Mouse (Mus musculus): Measurements from ENCODE around the gene Kncn. TPM values are rescaled to one million over a fixed set of nuclear protein-coding genes. Genes with fewer than 3 reads are reported as not detected.

Kncn gene
- total RNA-seq, 2 experiments from 2014 or later, result 0.25 TPM; not detected in 1

DNA sequence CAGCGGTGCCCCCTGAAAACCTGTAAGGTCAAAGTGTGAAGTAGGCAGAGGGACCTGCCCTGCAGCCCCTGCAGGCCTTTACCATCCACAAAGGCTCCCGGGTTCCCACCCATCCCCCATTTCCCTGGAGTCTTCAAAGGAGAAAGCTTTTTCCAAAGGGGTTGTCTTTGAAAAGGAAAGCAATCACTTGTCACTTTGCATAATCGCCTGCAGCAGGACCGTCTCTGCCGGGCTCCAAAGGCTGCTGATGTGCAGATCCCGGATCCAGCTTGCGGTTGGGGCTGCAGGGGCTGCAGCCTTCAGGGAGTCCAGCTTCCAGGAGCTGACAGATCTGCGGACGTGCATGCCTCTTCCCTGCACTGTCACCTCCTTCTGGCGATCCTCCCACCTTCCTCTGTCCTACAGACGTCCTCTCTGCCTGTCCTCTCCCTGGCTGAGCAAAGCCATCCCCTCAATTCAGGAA lies 6.0 kb upstream of the Kncn start:
- DNase-seq (ENCODE audit: low spot score in 2 of 2), result no peak

DNA sequence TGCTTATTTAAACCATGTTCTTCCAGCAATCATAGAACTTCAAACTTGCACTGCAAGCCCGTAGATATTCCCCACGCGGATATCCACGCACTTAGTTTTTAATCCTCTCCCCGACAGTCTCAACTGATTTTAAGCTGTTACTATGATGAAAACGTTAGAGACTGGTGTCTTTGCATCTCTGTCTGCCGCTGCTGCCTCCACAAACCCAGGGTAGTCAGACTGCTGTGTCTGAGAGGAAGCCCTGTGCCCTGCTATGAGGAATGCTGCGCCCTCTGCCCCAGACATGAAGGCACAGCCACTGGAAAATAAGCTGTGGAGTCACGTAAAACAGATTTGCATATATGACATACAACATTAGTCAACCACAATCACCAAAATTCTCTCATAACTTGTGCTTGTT lies 5.4 kb upstream of the Kncn start:
- no peak for DNase-seq (ENCODE audit: low spot score in 2 of 2)

DNA sequence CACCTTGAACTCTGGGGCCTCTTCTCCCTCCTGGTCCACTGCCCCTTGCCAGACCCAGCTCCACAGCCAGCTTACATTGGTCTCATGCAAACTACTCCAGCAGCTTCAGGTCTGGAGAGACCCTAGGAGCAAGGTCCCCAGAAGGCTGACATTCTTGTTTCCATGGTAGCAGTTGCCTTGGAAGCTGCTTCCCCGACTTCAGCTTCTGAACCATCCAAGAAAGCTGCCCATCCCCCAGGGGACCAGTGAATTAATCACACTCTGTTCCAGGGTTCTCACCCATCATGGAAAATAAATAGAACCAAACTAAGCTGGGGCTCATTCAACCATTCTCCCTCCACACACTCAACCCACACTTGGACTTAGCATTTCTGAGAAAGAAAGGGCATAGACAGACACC lies 3.0 kb upstream of the Kncn start:
- peak; percentile 30 to 49 for DNase-seq (ENCODE audit: low spot score in 2 of 2)

DNA sequence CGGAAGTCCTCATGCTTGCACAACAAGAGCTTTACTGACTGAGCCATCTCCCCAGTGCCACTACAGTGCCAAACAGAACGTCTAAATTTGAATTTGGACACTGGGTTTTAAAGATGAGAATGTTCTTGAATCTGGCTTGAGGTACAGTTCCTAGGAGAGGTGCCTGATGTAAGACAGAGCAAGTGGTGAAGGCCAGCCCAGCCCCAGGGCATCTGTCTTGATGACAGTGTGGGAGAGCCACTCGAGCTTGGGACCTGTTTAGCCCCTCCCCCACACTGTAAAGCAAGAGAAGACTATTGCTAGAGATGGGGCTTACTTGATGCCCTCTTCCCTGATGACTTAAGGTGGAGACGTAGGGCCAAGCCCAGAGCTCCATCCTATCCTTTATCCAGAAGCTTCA lies 2.0 kb upstream of the Kncn start:
- no peak for DNase-seq (ENCODE audit: low spot score in 2 of 2)

DNA sequence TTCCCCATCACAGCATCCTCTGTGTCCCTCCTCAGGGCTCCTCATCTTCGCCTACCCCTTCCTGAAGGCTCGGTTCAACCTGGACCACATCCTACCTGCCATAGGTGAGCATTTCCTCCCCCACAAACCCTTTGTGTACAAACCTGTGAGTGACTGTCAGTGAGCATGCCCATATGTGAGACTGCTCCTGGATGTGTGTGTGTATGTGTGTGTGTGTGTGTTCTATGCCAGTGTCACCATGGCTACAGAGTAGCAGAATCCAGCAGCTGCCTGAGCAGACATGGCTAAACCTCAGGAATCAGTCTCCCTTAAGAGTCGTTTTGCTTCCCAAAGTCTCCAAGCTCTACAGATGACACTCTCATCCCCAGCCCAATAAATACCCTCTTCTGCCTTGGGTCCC lies 1.6 kb downstream of the Kncn start:
- peak in 1 of 2 experiments; percentile 37 for DNase-seq (ENCODE audit: low spot score in 2 of 2)

DNA sequence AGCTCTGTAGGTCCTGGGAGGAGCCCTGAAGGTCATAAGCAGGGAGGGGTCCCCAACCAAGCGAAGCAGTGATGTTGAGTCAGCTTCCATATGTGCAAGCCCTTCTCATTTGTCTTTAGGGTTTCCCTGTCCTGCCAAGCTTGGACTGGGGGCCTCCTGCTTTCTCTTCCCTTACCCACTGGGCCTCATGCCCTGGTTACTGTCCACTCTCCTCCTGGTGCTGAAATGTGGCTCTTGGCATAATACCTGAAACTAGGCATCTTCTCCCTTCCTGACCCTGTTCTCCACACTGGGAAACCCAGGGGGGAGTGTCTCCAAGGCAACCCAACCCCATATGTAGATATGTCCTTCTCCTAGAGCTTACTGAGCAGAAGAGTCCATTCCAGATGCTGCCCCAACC lies 2.7 kb downstream of the Kncn start:
- DNase-seq (ENCODE audit: low spot score in 2 of 2), result no peak

DNA sequence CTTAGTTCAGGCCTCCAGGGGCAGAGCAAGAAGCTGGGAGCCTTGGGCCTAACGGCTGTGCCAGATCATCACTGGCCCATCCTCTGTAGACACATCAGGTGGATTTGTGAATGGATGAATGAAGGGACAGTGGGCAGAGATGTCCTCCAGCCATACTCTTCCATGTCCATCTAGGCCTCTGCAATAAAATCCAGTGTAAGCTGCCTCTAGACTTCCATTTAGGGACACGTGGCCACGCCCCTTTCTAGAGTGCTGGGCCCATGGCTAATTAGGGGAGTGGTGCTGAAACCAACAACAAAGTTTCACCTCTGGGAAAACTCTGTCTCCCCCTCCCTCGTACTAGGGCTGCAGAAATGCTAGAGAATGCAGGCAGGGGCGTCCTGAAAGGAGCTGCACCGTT lies 5.9 kb downstream of the Kncn start:
- DNase-seq (ENCODE audit: low spot score in 2 of 2), result no peak

DNA sequence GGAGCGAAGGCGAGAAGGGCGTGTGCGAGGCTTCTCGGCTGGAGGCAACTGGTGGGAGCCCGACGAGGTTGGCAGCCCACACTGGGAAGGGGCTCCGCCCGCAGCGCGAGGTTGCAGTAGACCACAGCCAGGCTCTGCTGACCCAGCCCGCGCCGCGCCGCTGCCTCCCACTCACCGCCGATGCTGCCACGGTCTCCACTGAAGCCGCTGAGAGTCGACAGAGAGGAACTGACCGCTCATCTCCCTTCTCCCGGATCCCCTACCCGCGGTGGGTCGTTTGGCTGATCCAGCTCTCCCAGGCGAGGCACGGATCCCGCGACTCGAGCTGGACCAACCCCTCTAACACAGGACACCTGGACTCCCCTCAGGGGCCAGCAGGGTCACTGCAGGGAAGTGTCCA lies 6.4 kb downstream of the Kncn start, which contains the start of gene 6430628N08Rik:
6430628N08Rik (plus strand) TSS at position 113 of the 400 bp plus-strand sequence.
- no peak for DNase-seq (ENCODE audit: low spot score in 2 of 2)

DNA sequence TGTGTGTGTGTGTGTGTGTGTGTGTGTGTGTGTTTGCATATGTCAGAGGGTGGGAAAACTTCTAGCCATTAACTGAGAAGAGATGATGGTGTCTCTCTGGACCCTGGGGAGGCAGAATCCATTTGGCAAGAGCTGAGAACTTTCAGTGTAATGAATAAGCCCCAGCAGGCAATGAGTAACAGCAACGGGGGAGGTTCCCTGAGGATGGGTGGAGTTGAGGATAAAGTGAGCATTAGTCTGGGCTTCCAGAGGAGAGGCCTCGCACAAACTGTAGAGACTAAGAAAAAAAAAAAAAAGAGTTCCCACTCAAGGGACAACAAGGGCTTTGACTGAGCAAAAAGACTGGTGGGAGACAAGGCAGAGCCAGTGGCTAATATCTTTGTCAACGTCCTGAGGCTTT lies 10.1 kb downstream of the Kncn start:
- DNase-seq (ENCODE audit: low spot score in 2 of 2), result no peak

DNA sequence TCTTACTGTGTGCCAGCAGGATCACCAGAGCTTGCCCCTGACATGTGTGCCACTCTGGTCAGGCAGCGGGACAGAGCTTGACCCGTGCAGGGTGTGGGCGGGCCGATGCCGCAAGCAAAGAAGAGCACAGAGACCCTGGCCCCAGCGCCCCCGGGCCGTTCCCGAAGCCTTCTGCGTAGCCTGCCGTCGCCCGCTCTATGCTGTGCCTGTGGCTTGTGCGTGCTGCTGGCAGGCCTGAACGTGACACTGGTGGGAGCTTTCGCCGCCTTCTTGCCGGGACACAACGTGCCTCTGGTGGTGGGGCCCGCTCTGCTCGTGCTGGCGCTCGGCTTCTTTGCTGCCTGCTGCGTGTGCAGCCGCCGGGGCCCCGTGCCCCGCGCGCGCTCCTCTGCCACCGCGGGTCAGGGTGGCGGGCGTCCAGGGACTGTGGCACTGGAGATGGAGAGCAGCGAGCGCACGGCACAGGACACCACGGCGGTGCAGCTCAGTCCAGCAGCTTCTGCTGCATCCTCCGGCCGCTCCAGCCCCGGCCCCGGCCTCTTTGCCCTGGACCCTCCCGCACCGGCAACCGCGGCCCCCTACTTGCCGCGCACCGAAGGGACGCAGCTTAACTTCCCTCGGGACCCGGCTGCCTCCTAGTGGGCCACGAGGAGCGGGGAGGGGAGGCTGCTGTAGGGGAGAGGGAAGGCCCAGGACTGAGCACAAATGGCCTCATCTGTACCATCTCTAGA lies 13.9 kb downstream of the Kncn start:
- peak in 1 of 2 experiments; percentile 33 for DNase-seq (ENCODE audit: low spot score in 2 of 2)

DNA sequence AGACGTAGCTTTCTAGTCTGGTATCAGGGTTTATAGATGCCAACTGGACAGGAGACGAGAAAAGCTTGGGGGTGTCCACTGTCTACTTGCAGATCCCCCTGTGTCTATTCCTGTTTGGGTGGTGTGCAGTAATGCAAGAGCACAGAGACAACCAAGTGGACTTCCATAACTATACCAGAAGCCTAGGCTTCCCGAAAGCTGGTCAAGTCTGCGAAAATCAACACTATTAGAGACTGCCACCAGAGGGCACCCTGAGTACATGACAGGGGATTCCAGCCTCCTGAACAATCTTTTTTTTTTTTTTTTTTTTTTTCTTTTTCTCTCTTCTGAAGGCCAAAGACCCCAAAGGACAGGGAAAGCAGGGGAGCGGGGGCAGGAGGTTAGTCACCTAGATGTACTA lies 18.6 kb downstream of the Kncn start:
- peak; percentile 91 to 92 for DNase-seq (ENCODE audit: low spot score in 2 of 2)

DNA sequence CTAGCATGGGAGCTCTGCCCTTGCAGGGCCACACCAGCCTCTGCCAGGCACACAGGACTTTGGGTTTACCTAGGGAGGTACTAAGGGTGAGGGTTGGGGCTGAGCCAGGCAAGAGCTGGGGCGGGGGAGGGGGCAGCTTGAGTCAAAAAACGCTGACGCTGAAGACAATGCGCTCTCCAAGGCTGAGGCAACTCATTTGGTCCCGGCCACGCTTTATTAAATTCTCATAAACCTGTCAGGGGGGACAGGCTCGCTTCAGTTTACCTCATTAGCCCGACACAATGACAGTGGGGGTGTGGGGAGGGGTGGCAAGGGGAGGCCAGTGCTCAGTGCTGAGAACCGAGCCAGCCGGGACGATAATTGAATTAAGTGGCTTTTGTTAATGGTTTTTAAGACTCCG lies 20.2 kb downstream of the Kncn start:
- DNase-seq (ENCODE audit: low spot score in 2 of 2), result no peak

DNA sequence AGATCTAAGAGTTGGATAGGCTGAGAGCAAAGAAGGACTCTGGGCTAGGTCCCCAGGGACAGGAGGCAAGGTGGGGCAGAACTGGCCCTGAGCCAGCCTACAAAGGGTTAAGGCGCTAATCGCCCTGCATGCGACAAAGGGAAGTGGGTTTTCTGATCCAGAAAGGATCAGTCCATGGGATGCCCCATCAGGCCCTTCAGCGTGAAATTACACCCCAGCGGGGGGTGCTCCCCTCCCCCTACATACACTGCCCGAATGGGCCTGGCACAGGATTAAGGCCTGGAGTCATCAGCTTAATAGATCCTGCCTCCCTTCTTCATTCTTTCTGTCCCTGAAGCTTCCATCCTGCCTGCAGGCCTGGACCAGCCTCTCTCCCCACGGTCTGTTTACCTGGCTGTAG lies 21.5 kb downstream of the Kncn start:
- DNase-seq (ENCODE audit: low spot score in 2 of 2), result no peak

DNA sequence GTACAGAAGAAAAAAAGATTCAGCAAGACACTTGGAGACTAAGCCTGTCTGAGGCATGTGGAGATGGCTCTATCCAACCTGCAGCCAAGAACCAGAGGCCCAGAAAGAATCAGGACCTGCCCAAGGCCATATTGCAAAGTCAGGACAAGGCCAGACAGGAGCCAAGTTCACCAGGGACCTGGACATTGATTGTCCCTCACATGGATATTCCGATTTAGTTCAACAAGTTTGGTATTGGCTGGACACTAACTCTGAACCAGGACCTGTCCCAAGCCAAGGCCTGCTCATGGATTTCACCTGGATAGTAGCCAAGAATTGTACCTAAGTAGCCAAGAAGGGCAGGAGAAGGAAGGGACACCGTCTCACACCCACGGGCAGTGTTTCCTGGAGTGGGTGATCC lies 22.6 kb downstream of the Kncn start:
- no peak for DNase-seq (ENCODE audit: low spot score in 2 of 2)

DNA sequence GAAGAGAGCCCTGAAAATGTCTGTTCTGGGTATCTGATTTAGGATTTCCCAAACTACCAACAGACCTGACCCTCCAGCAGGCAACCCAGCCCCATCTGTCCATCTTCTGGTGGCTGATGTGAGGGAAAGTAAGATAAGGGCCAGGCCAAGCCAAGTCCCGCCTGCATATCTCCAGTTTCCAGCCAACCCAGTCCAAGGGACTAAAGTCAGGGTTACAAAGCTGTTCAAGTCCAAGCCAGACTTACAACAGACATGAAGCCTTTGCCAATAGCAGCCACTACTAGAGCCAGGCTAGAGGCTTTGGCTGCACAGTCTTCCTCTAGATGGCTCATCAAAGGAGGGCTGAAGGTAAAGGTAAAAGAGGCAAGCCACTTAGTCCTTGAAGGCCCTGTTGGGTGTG lies 23.8 kb downstream of the Kncn start:
- DNase-seq (ENCODE audit: low spot score in 2 of 2), result no peak

DNA sequence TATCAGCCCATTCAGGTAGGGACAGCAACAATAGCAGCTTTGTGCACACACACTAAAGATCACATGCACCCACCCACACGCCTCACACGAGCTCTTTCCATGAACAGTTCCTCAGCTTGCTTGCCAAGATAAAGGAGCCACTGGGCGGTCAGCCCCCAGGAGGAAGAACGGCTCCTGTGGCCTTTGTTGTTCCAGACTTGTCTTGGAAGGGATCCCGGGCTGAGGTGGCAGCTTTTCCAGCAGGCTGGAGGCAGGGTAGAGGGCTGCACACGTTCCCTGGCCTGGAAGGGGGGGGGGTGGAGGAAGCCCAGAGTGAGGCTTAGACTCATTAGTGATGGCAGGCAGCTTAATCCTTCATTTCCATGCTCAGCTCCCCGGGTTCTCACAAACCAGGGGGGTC lies 24.4 kb downstream of the Kncn start:
- DNase-seq (ENCODE audit: low spot score in 2 of 2), result peak; percentile 38 to 58

DNA sequence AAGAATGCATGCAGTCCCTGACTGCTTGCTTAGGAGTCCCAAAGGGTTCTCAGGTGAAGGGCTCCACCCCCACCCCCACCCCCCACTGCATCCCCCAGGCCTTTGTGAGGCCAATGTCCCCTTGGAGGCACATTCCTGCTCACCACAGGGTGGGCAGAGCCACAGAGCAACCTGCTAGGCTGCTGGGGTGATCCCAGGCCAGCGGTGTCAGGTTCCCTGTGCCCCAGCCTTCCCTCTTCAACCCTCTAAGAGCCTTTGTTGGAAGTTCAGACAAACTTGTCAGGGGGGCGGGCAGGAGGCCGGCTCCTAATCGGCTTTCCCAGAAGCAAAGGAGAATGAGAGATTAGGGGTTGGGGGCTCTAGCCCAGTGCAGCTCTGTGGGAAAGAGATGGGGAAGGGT lies 27.4 kb downstream of the Kncn start:
- DNase-seq (ENCODE audit: low spot score in 2 of 2), result no peak

DNA sequence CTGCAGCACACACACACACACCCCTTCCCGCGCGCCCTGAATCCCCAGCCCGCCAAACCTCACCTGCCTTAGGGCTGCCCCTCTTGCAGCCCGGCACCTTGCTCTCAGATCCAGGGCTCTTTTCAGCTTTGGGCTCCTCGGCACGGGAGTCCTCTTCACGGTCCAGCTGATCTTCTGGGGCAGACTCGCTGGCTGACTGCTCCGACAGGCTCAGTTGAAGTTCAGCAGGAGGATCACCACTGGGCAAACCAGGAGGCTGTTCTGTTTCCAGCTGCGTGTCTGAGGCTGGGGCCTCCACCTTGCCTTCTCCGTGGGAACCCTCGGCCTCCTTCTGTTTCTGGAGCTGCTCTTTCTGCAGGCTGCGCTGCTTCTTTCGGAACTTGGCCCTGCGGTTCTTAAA lies 35.7 kb downstream of the Kncn start:
- no peak for DNase-seq (ENCODE audit: low spot score in 2 of 2)

DNA sequence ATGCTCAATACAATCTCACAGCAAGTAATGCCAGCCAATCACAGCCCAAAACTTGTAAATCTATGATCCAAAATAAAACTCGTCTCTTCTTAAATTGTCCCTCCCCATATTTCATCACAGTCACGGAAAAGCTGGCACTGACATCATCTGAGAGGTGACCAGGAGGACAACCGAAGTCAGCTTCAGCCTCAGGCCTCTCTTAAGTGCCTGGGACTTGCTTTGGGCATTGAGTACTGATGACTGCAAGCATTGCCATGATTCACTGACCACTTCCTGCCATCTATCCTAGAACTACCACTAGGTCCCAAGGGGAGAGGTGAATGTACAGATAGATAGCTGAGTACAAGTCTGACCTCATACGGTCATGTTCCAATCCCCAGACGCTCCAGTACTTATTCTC lies 38.5 kb downstream of the Kncn start:
- no peak for DNase-seq (ENCODE audit: low spot score in 2 of 2)

DNA sequence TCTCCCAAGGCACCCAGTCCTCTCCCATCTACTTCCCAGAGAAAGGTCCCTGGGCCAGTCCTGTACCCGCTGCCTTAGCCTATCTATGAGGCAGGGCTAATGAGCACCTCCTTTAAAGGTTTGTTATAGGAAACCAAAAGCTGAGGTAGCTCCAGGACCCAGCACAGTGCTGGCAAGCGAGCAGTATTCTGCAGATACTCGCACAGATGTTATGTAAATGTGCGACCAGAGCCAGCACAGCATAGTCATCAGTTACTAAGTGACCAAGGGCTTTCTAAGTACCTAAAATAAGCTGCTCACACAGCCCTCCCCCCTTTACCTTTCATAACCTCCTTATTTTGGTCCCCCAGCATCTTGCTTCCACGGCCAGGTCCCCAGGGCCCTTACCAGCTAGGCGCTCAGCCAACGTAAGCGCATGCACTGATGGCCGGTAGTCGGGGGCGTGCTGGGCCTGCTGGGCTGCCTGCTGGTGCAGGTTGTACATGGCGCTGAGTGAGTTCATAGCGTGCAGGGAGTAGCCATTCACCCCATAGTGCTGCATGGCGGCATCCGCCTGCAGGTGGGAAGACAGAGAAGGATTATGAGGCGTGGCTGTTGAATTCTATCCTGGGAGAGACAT lies 39.2 kb downstream of the Kncn start:
- DNase-seq (ENCODE audit: low spot score in 2 of 2), result no peak

DNA sequence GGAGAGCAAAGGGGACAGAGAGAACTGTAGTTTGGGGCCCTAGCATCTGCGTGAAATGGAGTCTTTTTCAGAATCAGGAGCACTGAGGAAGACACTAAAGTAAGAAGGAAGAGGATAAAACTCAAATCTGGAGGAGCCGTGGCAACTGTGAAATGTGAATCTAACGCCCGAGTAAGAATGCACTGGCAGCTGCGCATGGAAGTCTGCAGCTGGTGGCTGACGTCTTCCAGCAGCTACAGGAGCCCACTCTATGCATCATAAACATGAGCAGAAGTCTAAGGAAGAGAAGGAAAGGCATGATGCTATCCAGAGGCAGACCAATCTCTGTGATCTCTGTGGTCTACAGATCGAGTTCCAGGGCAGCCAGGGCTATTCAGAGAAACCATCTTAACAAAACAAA lies 43.4 kb downstream of the Kncn start:
- no peak for DNase-seq (ENCODE audit: low spot score in 2 of 2)

DNA sequence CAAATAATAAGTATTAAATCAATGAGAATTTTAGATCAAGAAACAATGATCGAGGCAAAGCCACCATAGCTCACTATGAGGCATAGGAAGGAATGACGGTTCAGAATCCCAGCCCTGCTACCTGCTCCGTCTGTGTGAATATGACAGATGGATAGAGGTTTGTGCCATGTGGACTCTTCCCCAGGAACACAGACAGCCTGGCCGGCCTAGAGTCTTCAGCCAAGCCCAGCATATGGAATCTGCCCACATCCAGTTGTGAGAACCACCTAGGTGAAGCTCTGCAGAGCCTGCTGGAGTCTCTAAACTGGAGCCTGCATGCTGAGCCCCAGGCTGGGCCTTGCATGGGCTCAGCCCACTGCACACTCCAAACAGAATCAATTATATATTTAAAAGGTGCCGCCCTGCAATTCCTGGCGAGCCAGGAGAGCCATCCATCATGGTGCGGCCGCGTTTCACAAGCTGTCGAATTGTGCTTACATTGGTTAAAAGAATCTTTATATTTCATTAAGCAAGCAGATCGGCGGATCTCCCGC lies 47.4 kb downstream of the Kncn start:
- no peak for DNase-seq (ENCODE audit: low spot score in 2 of 2)
